Mouse (Mus musculus): ENCODE results near the gene Pdlim7.
A peak's percentile ranks its signal among the peaks of the same experiment; 100 is the strongest.

Pdlim7 gene

GRCm38 (mm10) chr13:55519606-55520005 lies 6.1 kb upstream of the Pdlim7 start:
- DNase-seq = no peak

DNA sequence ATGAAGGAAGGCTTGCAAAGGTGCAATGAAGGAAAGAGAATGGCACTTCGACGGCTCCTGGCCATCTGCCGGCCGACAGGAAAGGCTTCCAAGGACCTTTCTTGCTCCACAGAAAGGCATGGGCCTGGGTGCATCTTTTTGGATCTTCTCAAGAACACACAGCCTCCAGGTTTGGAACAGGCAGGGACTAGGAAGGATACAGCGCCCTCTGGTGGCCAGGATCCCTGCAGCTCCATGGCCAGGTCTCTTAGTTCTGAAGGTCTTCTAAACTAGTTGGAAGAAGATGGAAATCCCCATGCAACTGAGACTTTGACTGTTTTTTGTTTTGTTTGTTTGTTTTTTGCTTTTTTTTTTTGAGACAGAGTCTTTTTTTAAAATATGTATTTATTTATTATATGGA lies 3.5 kb upstream of the Pdlim7 start:
- peak; percentile 95 for DNase-seq

- DNase-seq = no peak
Measured at GRCm38 (mm10) chr13:55513828-55514227, 352 bp upstream of the Pdlim7 start.

- no peak for DNase-seq
Measured at GRCm38 (mm10) chr13:55512379-55513031, 971 bp downstream of the Pdlim7 start.

DNA sequence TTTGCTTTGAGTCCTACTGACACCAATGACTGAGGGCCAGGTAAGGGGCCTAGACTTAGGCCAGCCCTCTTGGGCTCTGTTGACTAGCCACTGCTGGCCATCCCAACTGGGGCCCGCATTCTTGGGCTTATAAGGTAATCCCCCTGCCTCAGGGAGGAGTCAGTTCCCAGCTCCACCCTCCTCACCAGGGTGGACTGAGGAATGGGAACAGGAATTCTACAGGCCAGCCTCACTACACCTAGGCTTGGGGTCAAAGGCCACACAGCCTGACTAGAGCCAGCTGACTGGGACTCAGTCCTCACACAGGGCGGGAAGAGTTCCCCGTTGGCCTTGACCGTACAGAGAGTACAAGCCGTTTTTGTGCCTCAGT lies 2.0 kb downstream of the Pdlim7 start:
- DNase-seq = no peak

GRCm38 (mm10) chr13:55510668-55511491 lies 2.6 kb downstream of the Pdlim7 start:
- DNase-seq = no peak

GRCm38 (mm10) chr13:55510332-55510667 lies 3.2 kb downstream of the Pdlim7 start:
- no peak for DNase-seq

DNA sequence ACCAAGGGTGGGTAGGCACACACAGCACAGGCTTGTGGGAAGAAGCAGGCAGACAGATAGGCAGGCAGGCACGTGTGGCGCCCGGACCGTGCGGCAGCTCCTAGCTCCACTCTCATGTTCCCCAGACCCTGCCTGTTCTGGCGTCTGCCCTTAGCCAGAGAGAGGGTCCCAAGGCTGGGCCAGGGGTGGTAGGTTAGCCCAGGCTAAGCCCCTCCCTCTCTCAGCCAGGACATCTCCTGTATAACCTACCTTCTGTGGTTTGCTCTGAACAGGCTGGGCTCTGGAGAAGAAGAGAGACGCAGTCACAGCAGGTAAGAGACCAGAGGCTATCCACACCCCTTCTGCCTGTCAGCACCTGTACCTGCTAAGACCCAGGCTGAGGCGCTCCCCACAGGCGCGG lies 4.9 kb downstream of the Pdlim7 start:
- DNase-seq = no peak

- no peak for DNase-seq
Measured at GRCm38 (mm10) chr13:55507877-55508276, 5.6 kb downstream of the Pdlim7 start.

- no peak for DNase-seq
Measured at GRCm38 (mm10) chr13:55506697-55507096, 6.8 kb downstream of the Pdlim7 start.

GRCm38 (mm10) chr13:55505810-55506209 lies 7.7 kb downstream of the Pdlim7 start:
- DNase-seq = no peak

- DNase-seq = no peak
Measured at GRCm38 (mm10) chr13:55504390-55504789, 9.1 kb downstream of the Pdlim7 start.

GRCm38 (mm10) chr13:55502405-55502804 lies 11.1 kb downstream of the Pdlim7 start:
- DNase-seq = no peak

- no peak for DNase-seq
Measured at GRCm38 (mm10) chr13:55500575-55500974, 12.9 kb downstream of the Pdlim7 start.

DNA sequence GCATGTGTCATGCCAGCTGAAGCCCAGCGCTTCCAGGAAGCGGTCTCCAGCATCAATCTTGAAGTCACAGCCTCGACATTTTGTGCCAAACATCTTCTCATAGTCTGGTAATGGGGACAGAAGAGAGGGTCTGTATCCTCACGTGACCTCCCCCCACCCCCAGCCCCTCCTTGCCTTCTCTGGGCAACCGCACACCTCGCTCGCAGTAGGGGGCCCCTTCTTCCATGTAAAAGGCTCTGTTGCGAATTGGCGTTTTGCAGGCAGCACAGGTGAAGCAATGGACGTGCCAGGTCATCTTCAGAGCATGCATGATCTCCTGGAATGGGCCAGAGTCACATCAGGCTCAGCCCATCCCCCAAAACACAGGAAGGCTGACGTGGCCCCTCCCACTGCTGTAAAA lies 14.6 kb downstream of the Pdlim7 start:
- no peak for DNase-seq

DNA sequence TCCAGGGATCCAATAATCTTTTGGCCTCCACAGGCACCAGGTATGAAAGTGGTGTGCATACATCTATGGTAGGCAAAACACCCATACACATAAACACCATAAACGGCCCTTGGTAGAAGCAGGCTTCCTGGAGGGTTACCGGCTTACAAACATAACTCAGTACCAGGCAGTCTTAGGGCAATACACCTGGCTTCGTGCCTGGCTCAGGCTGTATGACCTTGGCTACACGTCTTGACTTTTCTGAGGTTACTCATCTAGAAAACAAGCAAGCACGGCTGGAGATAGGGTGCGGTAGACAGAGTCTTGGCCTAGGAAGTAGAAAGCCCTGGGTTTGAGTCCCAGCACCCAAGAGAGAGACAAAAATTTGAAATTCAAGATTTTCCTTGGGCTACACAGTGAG lies 16.8 kb downstream of the Pdlim7 start:
- no peak for DNase-seq

GRCm38 (mm10) chr13:55495702-55496101 lies 17.8 kb downstream of the Pdlim7 start:
- no peak for DNase-seq

DNA sequence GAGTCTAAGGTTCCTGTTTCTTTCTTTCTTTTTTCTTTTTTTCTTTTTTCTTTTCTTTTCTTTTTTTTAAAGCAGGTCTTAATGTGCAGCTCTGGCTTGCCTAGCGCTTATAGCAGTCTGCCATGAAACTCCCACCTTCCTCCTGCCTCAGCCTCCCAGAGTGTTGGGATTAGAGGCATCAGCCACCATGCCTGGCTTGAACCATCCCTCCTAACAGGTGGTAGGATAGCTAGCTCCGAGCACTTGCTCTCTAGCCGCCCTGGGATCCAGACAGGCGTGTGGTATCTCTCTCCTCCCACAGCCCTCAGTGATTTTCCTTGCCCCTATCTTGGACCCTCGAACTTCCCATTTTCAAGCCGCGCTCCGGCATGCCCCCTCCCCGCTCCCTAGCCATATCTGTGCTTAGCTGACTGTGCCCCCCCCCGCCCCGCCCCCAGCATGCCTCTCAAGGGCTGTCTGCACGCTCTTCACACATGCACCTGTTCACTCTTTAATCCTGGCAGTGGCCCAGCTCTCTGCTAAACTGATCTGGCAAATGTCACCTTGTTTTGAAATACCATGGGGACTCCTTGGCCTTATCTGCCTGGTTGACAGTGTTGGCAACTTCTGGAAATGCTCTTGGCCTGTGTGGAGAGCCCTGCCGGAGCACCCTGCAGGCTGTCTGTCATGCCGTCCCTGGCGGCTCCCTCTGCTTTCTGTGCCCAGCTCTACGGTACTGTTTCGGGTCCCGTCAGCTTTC lies 18.4 kb downstream of the Pdlim7 start:
- no peak for DNase-seq

GRCm38 (mm10) chr13:55494257-55494656 lies 19.2 kb downstream of the Pdlim7 start:
- DNase-seq = no peak

- peak; percentile 75 for DNase-seq
Measured at GRCm38 (mm10) chr13:55487578-55488498, 25.6 kb downstream of the Pdlim7 start, which contains the start of gene Dbn1. Gene Dbn1 (minus strand): TSS chr13:55488111.

DNA sequence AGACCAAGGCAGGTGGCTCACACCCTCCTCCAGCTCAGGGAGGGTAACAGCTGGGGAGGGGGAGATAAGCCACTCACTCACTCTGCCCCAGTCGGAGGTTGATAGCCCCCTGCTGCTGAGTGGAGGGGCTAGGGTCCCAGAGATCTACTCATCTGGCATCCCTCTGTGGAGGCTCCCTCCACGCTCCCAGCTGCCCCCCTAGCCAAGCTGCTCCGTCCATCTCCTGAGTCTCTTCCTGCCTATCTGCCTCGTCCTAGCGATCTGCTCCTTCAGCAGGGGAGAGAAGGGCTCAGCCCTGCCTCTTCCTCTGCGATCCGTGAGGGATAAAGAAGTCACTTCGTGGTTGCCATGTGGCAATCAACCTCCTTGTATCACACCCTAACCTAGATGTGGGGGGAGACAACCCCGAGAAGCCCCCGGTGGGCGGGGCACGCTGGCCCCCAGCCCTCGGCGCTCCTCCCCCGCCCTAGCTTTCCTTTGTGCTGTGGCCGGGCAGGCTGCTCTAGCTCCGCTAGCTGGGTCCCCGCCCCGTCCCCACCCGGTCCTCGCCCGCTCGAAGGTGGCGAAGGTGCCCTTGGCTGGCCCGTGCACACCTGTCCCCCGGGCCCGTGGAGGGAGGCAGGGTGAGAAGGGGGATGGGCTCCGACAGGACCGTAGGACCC lies 26.4 kb downstream of the Pdlim7 start:
- no peak for DNase-seq

Data from right cerebral cortex, postnatal 14 days (tissue).